Mouse (Mus musculus) liver, adult 10 weeks (tissue): Measurements from ENCODE around the gene Zbtb5. TPM values are rescaled to one million over a fixed set of nuclear protein-coding genes. Genes with fewer than 3 reads are reported as not detected.

ENCODE experiments used
- polyA plus RNA-seq: library from polyadenylated mRNA; stranded (reverse); fragments of 350-450 nt; fragmentation: Illumina TruSeq; extraction: RNeasy Lipid Tissue Mini Kit (QIAGEN cat#74804); gene quantifications from one replicate; pipeline ENCODE4 v1.2.3, GENCODE M21; 2014; ENCODE audit warnings: low read depth, low replicate concordance

Gene Zbtb5
- 5.0 TPM for polyA plus RNA-seq

DNA sequence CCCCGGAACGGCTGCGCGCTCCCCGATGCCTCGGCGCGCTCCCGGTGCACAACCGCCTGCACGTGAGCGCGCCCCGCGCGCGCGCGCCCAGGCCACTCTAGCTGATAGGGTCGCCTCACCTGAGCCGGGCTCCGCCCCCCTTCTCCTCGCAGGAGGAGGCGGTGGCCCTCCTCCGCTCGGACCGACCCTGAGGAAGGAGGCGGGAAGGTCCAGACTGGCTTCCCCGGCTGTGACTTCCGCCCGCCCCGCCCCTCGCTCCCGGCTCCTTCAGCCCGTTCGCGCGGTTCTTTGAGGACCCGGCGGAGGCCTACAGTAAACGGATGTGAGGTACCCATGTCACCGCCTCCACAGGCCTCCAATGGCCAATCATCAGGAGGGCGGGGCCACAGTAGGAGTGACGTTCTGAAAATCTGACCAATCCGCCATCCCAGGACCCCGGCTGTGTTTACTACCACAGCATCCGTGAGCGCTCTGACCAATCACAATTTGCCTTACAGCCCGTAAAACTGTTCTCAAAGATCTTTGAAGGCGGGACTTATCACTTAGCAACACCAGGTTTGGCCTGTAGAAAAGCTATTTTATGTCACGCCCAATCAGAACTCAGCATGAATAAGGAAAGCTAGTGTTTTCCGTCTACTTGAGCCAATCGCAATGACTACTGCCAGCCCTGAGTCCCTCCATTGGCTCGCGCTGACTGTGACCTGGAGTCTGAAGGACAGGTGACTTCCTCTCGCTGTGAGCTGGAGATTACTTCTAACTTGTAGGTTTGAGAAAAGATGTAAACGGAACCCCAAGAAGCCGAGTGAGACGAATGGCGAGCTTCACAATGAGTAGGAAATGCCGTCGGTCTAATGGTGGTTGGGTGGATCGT lies at the start of gene Zbtb5:
Gene Zbtb5, minus strand, starts transcription at position 308 of the 871 bp plus-strand sequence.

DNA sequence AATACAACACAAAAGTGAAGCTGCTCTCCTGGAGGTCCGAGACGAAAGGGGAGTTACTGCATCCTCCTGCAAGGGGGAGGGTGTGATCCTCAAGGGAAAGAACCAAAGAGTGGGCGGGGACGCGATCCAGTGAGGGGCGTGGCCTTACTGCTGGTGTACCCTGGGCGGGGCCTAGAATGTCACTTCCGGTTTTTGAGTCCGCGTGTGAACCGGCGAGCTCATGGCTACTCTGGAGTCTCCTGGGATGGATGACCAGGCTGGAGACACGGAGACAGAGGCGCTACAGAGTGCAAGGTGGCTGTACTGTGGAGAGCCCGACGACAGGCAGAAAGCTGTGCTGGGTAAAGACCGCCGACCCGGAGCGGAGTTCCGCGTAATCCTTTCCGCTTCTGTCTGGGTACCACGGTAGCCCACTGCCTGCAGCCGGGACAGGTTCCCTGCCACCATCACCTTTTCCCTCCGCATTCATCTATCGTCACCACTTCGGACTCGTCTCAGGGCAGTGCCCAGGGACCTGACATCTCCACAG lies 6.3 kb upstream of the Zbtb5 start, which contains the start of gene Polr1e:
Gene Polr1e, plus strand, starts transcription at position 132 of the 529 bp plus-strand sequence.

DNA sequence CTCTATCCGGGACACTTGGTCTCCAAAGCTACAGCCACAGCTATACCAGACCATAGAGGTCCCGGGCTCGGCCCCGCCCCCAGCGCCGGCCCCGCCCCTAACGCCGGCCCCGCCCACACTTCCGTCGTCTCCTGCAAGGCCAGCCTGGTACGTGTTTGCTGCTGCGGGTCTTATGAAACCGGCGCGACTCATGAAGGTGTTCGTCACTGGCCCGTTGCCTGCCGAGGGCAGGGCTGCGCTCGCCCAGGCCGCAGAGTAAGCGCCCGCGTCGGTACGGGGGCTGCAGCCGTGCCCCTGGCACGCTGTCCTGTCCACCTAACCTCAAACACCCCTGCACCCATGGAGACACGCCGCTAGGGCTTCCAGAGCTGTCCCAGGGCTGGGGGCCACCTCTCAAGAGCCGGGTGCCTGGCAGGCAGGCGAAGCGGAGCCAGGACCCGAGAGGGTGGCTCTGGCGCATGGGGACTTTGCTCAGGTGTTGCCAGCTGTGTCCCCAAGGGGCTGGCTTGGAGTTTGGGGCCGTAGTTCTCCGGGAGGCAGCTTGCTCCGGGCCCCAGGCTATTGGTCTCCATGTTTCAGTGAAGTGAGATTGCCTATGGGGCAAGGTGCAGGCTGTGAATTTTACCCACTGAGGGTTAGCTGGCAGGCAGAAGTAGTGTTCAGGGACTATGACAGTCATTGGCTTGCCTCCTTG lies 30.8 kb downstream of the Zbtb5 start, which contains the start of gene Grhpr:
Gene Grhpr, plus strand, starts transcription at position 116 of the 694 bp plus-strand sequence.

Other genes starting within 250 kb of the Zbtb5 start
- gene Grhpr, start 31.0 kb downstream of the Zbtb5 start, polyA plus RNA-seq, result 24.7 TPM
- gene Polr1e, start 6.2 kb upstream of the Zbtb5 start, polyA plus RNA-seq, result 4.7 TPM
- not detected for gene Fbxo10, start 72.2 kb upstream of the Zbtb5 start, polyA plus RNA-seq
- gene Tomm5, start 95.7 kb upstream of the Zbtb5 start, polyA plus RNA-seq, result 41.7 TPM
- not detected for gene Frmpd1, start 172.5 kb upstream of the Zbtb5 start, polyA plus RNA-seq